Mouse (Mus musculus) cortical plate, adult 2 months (tissue): ENCODE results near the gene Dnase1l1.

Source experiments
- CTCF ChIP-seq: fragments of 200-500 bp; IDR thresholded peaks from 2 replicates; pipeline ENCODE4 v1.5.1; 2011; ENCODE audit warnings: mild to moderate bottlenecking, control low read depth, low read length; ENCODE audit not compliant: insufficient read depth; ENCODE audit errors: extremely low read depth
- POLR2A ChIP-seq: fragments of 200-500 bp; IDR thresholded peaks from 2 replicates; pipeline ENCODE4 v1.6.1; 2011; ENCODE audit warnings: mild to moderate bottlenecking, low read length, control low read depth; ENCODE audit not compliant: insufficient read depth; ENCODE audit errors: extremely low read depth

DNA sequence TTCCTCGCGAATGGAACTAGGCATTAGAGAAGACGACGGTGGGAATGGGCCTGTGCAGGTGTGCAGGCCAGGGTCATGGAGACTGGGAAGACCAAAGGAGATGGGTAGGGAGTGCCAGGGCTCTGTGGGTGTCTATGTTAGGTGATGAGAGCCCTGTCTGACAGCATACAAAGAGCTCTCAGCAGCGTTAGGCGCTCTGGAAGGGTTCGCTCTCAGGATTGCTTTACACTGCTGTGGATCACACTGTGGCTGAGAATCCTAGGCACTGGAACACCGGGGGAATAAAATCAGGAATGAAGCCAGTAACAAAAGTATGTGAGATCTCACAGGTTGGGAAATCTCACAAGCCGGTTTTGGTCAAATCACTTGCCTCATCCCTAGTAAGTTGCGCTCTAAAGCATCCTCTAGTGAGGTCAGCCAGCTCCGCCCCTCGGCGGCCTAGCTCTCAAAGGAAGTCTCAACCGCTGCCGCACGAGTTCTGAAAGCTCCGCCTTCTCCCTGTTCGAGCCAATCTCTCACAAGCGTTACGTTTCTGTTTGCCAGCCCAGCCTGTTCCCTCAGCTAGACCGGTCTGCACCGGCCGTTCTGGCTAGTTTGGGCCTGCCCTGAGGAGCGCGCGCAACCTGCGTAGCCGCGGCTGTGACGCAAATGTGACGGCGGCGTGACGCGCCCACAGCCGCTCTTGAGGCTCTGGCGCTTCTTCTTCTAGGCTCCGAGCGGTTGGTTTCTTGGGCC, 27.8 kb downstream of the Dnase1l1 start, which contains the start of gene Emd:
- TF ChIP-seq CTCF (no peak), POLR2A (peak; percentile 75; the same call in 1 of the 2 replicates)
